Mouse (Mus musculus): ENCODE results near the gene Tnfsf9. TPM values are rescaled to one million over a fixed set of nuclear protein-coding genes. Genes with fewer than 3 reads are reported as not detected.
A peak's percentile ranks its signal among the peaks of the same experiment; 100 is the strongest.

Gene Tnfsf9
- polyA plus RNA-seq, 1 experiment from 2014 or later: 5.6 TPM

DNA sequence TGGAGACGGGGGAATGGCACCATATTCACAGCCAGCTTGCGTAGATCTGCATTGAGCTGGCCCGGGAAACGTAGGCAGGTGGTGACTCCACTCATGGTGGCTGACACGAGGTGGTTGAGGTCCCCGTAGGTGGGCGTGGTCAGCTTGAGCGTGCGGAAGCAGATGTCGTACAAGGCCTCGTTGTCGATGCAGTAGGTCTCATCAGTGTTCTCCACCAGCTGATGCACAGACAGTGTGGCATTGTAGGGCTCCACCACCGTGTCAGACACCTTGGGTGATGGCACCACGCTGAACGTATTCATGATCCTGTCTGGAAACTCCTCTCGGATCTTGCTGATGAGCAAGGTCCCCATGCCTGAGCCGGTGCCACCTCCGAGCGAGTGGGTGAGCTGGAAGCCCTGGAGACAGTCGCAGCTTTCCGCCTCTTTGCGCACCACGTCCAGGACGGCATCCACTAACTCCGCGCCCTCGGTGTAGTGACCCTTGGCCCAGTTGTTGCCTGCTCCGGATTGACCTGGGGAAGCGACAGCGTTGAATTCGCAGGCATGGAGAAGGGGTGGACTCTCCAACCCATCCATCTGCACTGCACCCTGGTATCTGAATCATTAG, 23.8 kb upstream of the Tnfsf9 start:
- Histone ChIP-seq H3K36me3 (replicated peaks; ENCODE audit: control insufficient read depth, insufficient read depth, low read depth, low read length) (no peaks in the 10 kb centered on the region), H3K9me3 (replicated peaks; ENCODE audit: control insufficient read depth, low read length) (no peaks in the 10 kb centered on the region), H3K9ac (replicated peaks; ENCODE audit: low read length) (no peak overlapping the region), H3K27ac (replicated peaks; ENCODE audit: low read depth, low read length) (no peak overlapping the region), H3K4me1 (ENCODE audit: control insufficient read depth, insufficient read depth, low read length) (no peaks in the 10 kb centered on the region), H3K4me2 (ENCODE audit: low read depth, low read length) (no peak overlapping the region), H3K4me3 (ENCODE audit: low read depth, low read length) (no peak overlapping the region), H3K27me3 (ENCODE audit: control insufficient read depth, insufficient read depth, low read length) (no peaks in the 10 kb centered on the region)
- DNase-seq (ENCODE audit: low spot score) (no peak), ATAC-seq (replicated peaks; ENCODE audit: insufficient number of reproducible peaks, low FRiP score, low TSS enrichment, low read depth) (no peak)
- 95% methylated on average over 31 of the region's 31 CpGs for WGBS

DNA sequence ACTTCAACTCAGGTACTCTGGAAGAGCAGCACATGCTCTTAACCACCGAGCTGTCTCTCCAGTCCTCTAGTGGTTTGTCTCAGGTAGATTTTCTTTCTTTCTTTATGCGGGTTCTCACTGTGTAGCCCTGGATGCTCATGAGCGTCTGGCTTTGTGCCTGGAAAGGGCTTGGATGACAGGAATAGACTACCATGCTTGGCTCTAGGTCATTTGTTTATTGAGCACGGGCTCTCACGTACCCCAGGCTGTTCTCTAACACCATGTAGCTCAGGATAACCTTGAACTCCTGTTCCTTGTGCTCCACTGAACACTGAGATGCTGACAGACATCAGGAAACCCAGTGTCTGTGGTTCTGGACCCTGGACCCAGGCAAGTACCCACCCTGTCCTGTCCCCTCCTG, 22.6 kb upstream of the Tnfsf9 start:
- DNase-seq (ENCODE audit: low spot score): no peak

DNA sequence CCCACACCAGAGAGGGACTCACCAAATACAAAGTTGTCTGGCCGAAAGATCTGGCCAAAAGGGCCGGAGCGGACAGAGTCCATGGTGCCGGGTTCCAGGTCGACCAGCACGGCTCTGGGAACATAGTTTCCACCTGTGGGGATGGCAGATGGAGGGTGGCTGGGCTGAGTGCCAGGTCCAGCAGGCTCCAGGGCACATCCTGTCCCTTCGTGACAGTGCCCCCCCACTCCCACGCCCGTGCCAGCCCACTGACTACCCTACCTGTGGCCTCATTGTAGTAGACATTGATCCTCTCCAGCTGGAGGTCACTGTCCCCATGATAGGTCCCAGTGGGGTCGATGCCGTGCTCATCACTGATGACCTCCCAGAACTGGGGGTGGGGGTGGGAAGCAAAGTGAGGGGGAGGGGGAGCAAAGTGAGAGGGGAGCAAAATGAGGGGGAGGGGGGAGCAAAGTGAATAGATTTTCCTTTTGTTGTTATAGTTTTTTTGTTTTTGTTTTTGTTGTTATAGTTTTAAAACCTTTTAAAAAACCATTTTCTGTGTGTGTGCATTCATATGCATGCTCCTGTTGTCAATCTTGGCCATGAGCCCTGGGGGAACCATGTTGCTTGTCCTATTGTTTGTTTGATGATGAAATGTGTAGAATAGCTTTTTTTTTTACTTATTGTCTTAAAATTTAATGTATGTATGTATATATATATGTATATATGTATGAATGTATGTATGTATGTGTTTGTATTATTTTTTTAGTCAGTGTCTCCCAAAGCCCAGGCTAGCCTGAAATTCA, 19.0 kb upstream of the Tnfsf9 start:
- Histone ChIP-seq H3K27ac (replicated peaks; ENCODE audit: low read depth, low read length) (no peak overlapping the region), H3K4me1 (ENCODE audit: control insufficient read depth, insufficient read depth, low read length) (no peaks in the 10 kb centered on the region), H3K4me3 (ENCODE audit: low read depth, low read length) (no peak overlapping the region), H3K27me3 (ENCODE audit: control insufficient read depth, insufficient read depth, low read length) (peaks cover 7% of the 10 kb centered on the region; the same call in 1 of the 2 replicates), H3K9ac (replicated peaks; ENCODE audit: low read length) (no peak overlapping the region), H3K9me3 (replicated peaks; ENCODE audit: control insufficient read depth, low read length) (no peaks in the 10 kb centered on the region), H3K4me2 (ENCODE audit: low read depth, low read length) (no peak overlapping the region), H3K36me3 (replicated peaks; ENCODE audit: control insufficient read depth, insufficient read depth, low read depth, low read length) (no peaks in the 10 kb centered on the region)
- 85% methylated on average over 11 of the region's 11 CpGs for WGBS
- DNase-seq (ENCODE audit: low spot score) (no peak), ATAC-seq (replicated peaks; ENCODE audit: insufficient number of reproducible peaks, low FRiP score, low TSS enrichment, low read depth) (no peak)

More for the DNA sequence above, 22.6 kb upstream of the Tnfsf9 start:
- no peak overlapping the region for H3K4me2 ChIP-seq (ENCODE audit: low read depth, low read length)
- H3K9ac ChIP-seq (replicated peaks; ENCODE audit: low read length): no peak overlapping the region
- H3K9me3 ChIP-seq (replicated peaks; ENCODE audit: control insufficient read depth, low read length): no peaks in the 10 kb centered on the region
- H3K4me3 ChIP-seq (ENCODE audit: low read depth, low read length): no peak overlapping the region
- H3K36me3 ChIP-seq (replicated peaks; ENCODE audit: control insufficient read depth, insufficient read depth, low read depth, low read length): no peaks in the 10 kb centered on the region
- H3K27me3 ChIP-seq (ENCODE audit: control insufficient read depth, insufficient read depth, low read length): peaks cover 5% of the 10 kb centered on the region; the same call in 1 of the 2 replicates
- no peaks in the 10 kb centered on the region for H3K4me1 ChIP-seq (ENCODE audit: control insufficient read depth, insufficient read depth, low read length)
- no peak for ATAC-seq (replicated peaks; ENCODE audit: insufficient number of reproducible peaks, low FRiP score, low TSS enrichment, low read depth)
- H3K27ac ChIP-seq (replicated peaks; ENCODE audit: low read depth, low read length): no peak overlapping the region
- 84% methylated on average over 5 of the region's 5 CpGs for WGBS

DNA sequence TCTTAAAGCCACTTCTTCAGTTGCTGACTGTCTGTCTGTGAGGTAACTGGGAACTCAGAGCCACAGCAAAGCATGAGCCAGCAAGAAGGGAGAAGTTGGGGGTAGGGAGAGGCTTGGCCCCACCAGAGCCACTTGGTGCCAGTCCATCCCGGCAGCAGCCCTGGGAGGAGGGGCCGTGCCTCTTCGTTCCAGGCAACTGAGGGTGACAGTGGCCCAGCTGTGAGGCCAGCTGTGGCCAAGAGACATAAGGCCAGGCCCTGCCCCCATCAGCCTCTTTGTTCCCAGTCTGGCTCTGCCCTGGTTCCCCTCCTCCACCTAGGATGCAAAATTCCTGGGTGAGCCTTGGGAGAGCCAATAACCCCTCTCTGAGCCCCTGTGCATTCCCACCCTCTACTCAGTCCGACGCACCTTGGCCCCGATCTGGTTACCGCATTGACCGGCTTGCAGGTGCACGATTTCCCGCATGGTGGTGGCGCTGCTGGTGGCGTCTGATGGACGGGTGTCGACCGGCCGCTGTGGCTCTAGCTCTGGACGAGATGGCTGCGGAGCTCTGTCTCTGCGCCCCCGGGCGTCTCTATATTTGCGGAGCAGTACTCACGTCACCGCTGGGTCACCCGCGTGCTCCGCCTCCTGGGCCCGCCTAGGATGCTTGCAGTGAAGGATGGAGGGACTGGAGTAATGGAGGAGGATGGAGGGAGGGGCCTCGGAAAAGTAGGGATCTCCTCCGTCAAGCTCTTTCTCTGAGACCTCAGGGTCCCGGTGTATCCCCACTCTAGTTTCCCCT, 17.9 kb upstream of the Tnfsf9 start, which contains the start of gene Tubb4a:
TSS of gene Tubb4a (minus strand) at position 734 of the 784 bp plus-strand sequence.
- peak; percentile 65 for DNase-seq (ENCODE audit: low spot score)
- WGBS: under 1% methylated on average over 31 of the region's 31 CpGs
- no peak within 1 kb of the TSS for H3K27ac ChIP-seq (replicated peaks; ENCODE audit: low read depth, low read length)
- no peaks in the 10 kb centered on the region for H3K9me3 ChIP-seq (replicated peaks; ENCODE audit: control insufficient read depth, low read length)
- peak within 1 kb of the TSS; percentile 54 for H3K9ac ChIP-seq (replicated peaks; ENCODE audit: low read length)
- no peaks in the 10 kb centered on the region for H3K36me3 ChIP-seq (replicated peaks; ENCODE audit: control insufficient read depth, insufficient read depth, low read depth, low read length)
- H3K4me1 ChIP-seq (ENCODE audit: control insufficient read depth, insufficient read depth, low read length): no peaks in the 10 kb centered on the region
- peak within 1 kb of the TSS; percentile 36 for H3K4me3 ChIP-seq (ENCODE audit: low read depth, low read length)
- peak within 1 kb of the TSS; percentile 39 for H3K4me2 ChIP-seq (ENCODE audit: low read depth, low read length)
- H3K27me3 ChIP-seq (ENCODE audit: control insufficient read depth, insufficient read depth, low read length): peaks cover 7% of the 10 kb centered on the region; the same call in 1 of the 2 replicates
- peak; percentile 74 for ATAC-seq (replicated peaks; ENCODE audit: insufficient number of reproducible peaks, low FRiP score, low TSS enrichment, low read depth)

DNA sequence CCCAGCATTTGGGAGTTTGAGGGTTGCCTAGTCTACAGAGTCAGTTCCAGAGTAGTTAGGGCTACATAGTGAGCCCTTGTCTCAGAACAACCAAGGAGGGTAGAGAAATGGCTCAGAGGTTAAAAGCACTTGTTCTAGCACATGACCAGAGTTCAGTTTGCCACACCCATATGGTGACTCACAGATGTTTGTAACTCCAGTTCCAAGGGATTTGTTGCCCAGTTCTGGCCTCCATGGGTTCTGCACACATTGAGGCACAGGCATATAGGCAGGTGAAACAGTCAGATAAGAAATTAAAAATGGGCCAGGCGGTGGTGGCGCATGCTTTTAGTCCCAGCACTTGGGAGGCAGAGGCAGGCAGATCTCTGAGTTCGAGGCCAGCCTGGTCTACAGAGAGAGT, 10.9 kb upstream of the Tnfsf9 start:
- no peak overlapping the region for H3K4me2 ChIP-seq (ENCODE audit: low read depth, low read length)
- H3K4me1 ChIP-seq (ENCODE audit: control insufficient read depth, insufficient read depth, low read length): no peaks in the 10 kb centered on the region
- H3K9me3 ChIP-seq (replicated peaks; ENCODE audit: control insufficient read depth, low read length): no peaks in the 10 kb centered on the region
- no peak overlapping the region for H3K4me3 ChIP-seq (ENCODE audit: low read depth, low read length)
- no peak for ATAC-seq (replicated peaks; ENCODE audit: insufficient number of reproducible peaks, low FRiP score, low TSS enrichment, low read depth)
- DNase-seq (ENCODE audit: low spot score): no peak
- WGBS: 96% methylated on average over 3 of the region's 3 CpGs
- H3K36me3 ChIP-seq (replicated peaks; ENCODE audit: control insufficient read depth, insufficient read depth, low read depth, low read length): no peaks in the 10 kb centered on the region
- H3K27ac ChIP-seq (replicated peaks; ENCODE audit: low read depth, low read length): no peak overlapping the region
- no peak overlapping the region for H3K9ac ChIP-seq (replicated peaks; ENCODE audit: low read length)
- no peaks in the 10 kb centered on the region for H3K27me3 ChIP-seq (ENCODE audit: control insufficient read depth, insufficient read depth, low read length)

DNA sequence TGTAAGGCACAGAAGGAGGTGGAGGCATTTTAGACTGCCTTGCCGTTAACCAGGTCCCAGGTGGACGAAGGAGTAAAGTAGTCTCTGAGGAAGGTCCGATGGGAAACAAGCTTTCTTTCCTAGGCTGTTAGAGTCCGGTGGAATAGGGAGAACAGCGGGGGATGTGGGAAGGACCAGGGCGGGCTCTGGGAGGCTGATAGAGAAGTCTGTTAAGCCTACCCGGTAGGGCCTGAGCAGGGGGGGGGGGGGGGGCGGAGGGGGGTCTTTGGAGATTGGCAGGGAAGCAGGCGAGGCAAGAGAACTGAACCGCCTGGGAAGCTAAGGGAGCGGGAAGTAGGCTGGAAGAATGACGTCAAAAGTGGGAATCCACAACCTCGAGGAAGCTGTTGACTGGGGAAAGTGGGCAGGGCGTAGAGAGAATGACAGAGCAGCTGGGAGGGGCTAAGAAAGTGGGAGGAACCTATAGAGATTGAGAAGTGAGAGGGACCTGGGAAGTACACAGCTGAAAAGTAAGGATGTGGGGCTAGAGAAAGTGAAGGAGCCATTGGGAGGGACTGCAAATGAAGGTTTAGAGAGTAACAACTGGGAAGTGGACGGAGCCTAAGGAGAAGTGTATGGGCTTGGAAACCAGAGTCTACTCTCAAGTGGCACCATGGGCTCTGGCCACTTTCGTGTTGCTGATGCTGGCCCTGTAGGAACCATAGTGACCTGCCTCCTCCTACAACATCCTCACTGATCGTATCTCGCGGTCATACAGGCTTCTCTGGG, 9.1 kb upstream of the Tnfsf9 start:
- 2% methylated on average over 18 of the region's 19 CpGs for WGBS
- Histone ChIP-seq H3K9ac (replicated peaks; ENCODE audit: low read length) (no peak overlapping the region), H3K4me3 (ENCODE audit: low read depth, low read length) (no peak overlapping the region)

DNA sequence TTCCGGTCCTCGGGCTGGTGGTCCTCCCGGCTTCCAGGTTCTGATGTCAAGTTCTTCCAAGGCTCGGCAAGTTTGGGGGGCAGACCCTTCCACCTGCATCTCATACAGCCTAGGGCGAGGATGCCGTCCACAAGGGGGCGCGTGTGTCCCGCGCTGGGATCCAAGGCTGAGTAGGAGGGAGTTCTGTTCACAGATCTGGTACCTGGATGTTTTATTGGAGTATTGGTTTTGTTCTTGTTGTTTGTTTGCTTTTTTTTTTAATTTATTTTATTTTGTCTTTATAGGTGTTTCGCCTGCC, 8.6 kb upstream of the Tnfsf9 start:
- Histone ChIP-seq H3K4me3 (ENCODE audit: low read depth, low read length) (no peak overlapping the region), H3K9ac (replicated peaks; ENCODE audit: low read length) (no peak overlapping the region), H3K36me3 (replicated peaks; ENCODE audit: control insufficient read depth, insufficient read depth, low read depth, low read length) (no peaks in the 10 kb centered on the region), H3K9me3 (replicated peaks; ENCODE audit: control insufficient read depth, low read length) (no peaks in the 10 kb centered on the region), H3K4me2 (ENCODE audit: low read depth, low read length) (peak overlapping the region; percentile 17; the same call in 1 of the 2 replicates), H3K4me1 (ENCODE audit: control insufficient read depth, insufficient read depth, low read length) (no peaks in the 10 kb centered on the region), H3K27ac (replicated peaks; ENCODE audit: low read depth, low read length) (no peak overlapping the region), H3K27me3 (ENCODE audit: control insufficient read depth, insufficient read depth, low read length) (no peaks in the 10 kb centered on the region)
- under 1% methylated on average over 11 of the region's 11 CpGs for WGBS
- peak; percentile 81 for DNase-seq (ENCODE audit: low spot score)
- ATAC-seq (replicated peaks; ENCODE audit: insufficient number of reproducible peaks, low FRiP score, low TSS enrichment, low read depth): peak; percentile 83

More for the DNA sequence above, 9.1 kb upstream of the Tnfsf9 start:
- Histone ChIP-seq H3K4me1 (ENCODE audit: control insufficient read depth, insufficient read depth, low read length) (no peaks in the 10 kb centered on the region), H3K4me2 (ENCODE audit: low read depth, low read length) (peak overlapping the region; percentile 29), H3K36me3 (replicated peaks; ENCODE audit: control insufficient read depth, insufficient read depth, low read depth, low read length) (no peaks in the 10 kb centered on the region), H3K27me3 (ENCODE audit: control insufficient read depth, insufficient read depth, low read length) (no peaks in the 10 kb centered on the region), H3K9me3 (replicated peaks; ENCODE audit: control insufficient read depth, low read length) (no peaks in the 10 kb centered on the region), H3K27ac (replicated peaks; ENCODE audit: low read depth, low read length) (no peak overlapping the region)
- DNase-seq (ENCODE audit: low spot score) (peak; percentile 56), ATAC-seq (replicated peaks; ENCODE audit: insufficient number of reproducible peaks, low FRiP score, low TSS enrichment, low read depth) (peak; percentile 63)
